In genomic region chr16:91096984-91097506, GRCm38 (mm10) we compare ENCODE assay signal across 20 mouse cellular contexts. TPM values are rescaled to one million over a fixed set of nuclear protein-coding genes. Genes with fewer than 3 reads are reported as not detected.
DNase-seq lines count a peak whose midpoint lies in the region; ATAC-seq and TF ChIP-seq lines count a peak whose summit lies in the region.
"Had no signal": no experiment of that assay in that cellular context is flagged by ENCODE, and none has a peak within 500 bp of the region (broad histone marks: within the 10 kb centered on the region; RNA-seq: fewer than 3 reads in every experiment).

No protein-coding gene starts in this region.

- no peak for TF ChIP-seq EP300 in liver, embryonic 14.5 days (IDR thresholded peaks at IDR 0.05; ENCODE audit: low read depth)
- TF ChIP-seq EP300 in CH12.LX (IDR thresholded peaks at IDR 0.05; ENCODE audit: low read length): no peak

- no peak overlapping the region for H3K4me3 ChIP-seq in heart, embryonic 11.5 days (ENCODE audit: low read depth, low read length)
- no peak overlapping the region for H3K4me3 ChIP-seq in liver, embryonic 14.5 days (ENCODE audit: insufficient read depth in 1 of 2, low read depth in 2 of 2, low read length in 2 of 2)
- no peak overlapping the region for H3K4me3 ChIP-seq in liver, embryonic 12.5 days
- no peak overlapping the region for H3K4me3 ChIP-seq in CH12.LX (replicated peaks in 1 of 3; ENCODE audit: low read depth in 2 of 3, low read length in 2 of 3, poor library complexity in 1 of 3)
- H3K4me3 ChIP-seq in limb, embryonic 10.5 days: no peak overlapping the region
- H3K4me3 ChIP-seq: embryonic facial prominence, embryonic 12.5 days; forebrain, embryonic 12.5 days; heart, embryonic 10.5 days; heart, embryonic 15.5 days; hindbrain, embryonic 13.5 days had no signal

- no peaks in the 10 kb centered on the region for H3K9me3 ChIP-seq in heart, embryonic 11.5 days (replicated peaks; ENCODE audit: control insufficient read depth, low read length)
- no peaks in the 10 kb centered on the region for H3K9me3 ChIP-seq in liver, embryonic 14.5 days (ENCODE audit: control insufficient read depth, low read length)
- H3K9me3 ChIP-seq in liver, embryonic 12.5 days (replicated peaks): no peaks in the 10 kb centered on the region
- H3K9me3 ChIP-seq in CH12.LX (replicated peaks; ENCODE audit: low read length): no peaks in the 10 kb centered on the region
- H3K9me3 ChIP-seq in limb, embryonic 10.5 days (replicated peaks): no peaks in the 10 kb centered on the region
- H3K9me3 ChIP-seq: embryonic facial prominence, embryonic 12.5 days; forebrain, embryonic 12.5 days; heart, embryonic 10.5 days; heart, embryonic 15.5 days; hindbrain, embryonic 13.5 days had no signal

- no peaks in the 10 kb centered on the region for H3K4me1 ChIP-seq in heart, embryonic 11.5 days (ENCODE audit: control insufficient read depth, insufficient read depth, low read length)
- H3K4me1 ChIP-seq in liver, embryonic 14.5 days (replicated peaks; ENCODE audit: control insufficient read depth in 2 of 2, insufficient read depth in 2 of 2, low read length in 1 of 2): no peaks in the 10 kb centered on the region
- H3K4me1 ChIP-seq in liver, embryonic 12.5 days: no peaks in the 10 kb centered on the region
- H3K4me1 ChIP-seq in CH12.LX (ENCODE audit: control insufficient read depth in 1 of 2, insufficient read depth in 2 of 2): no peaks in the 10 kb centered on the region
- H3K4me1 ChIP-seq in limb, embryonic 10.5 days: no peaks in the 10 kb centered on the region
- H3K4me1 ChIP-seq: embryonic facial prominence, embryonic 12.5 days; heart, embryonic 10.5 days; heart, embryonic 15.5 days had no signal

- no peaks in the 10 kb centered on the region for H3K79me2 ChIP-seq in CH12.LX (replicated peaks; ENCODE audit: control insufficient read depth, extremely low read depth, insufficient read depth, poor library complexity, severe bottlenecking)

- TF ChIP-seq POLR2A in CH12.LX (IDR thresholded peaks at IDR 0.05; ENCODE audit: low read depth, low read length): no peak
- no peak for TF ChIP-seq POLR2A in brain, embryonic 14.5 days (IDR thresholded peaks at IDR 0.05; ENCODE audit: borderline replicate concordance, extremely low read depth, insufficient read depth, insufficient read length, poor library complexity, severe bottlenecking)

- no peak overlapping the region for H3K9ac ChIP-seq in heart, embryonic 11.5 days (ENCODE audit: low read depth, low read length)
- H3K9ac ChIP-seq in liver, embryonic 14.5 days (replicated peaks): no peak overlapping the region
- no peak overlapping the region for H3K9ac ChIP-seq in liver, embryonic 12.5 days
- no peak overlapping the region for H3K9ac ChIP-seq in CH12.LX (ENCODE audit: insufficient read depth, low read depth)
- H3K9ac ChIP-seq: embryonic facial prominence, embryonic 12.5 days; forebrain, embryonic 12.5 days; heart, embryonic 15.5 days; hindbrain, embryonic 13.5 days had no signal

- no peak for ATAC-seq in heart, embryonic 11.5 days (replicated peaks; ENCODE audit: insufficient number of reproducible peaks, low FRiP score, low TSS enrichment)
- no peak for ATAC-seq in liver, embryonic 14.5 days (ENCODE audit: insufficient read depth)
- ATAC-seq in liver, embryonic 12.5 days: no peak

- DNase-seq in heart, adult 11 months: peak; percentile 74
- no peak for DNase-seq in liver, embryonic 14.5 days (ENCODE audit: low read depth in 3 of 3, low spot score in 3 of 3)
- DNase-seq in CH12.LX (ENCODE audit: extremely low read depth): no peak
- DNase-seq in brain, embryonic 14.5 days (ENCODE audit: low read depth): peak; percentile 80
- no peak for DNase-seq in urinary bladder, adult 18-20 months (ENCODE audit: low spot score in 2 of 2)
- no peak for DNase-seq in limb, embryonic 10.5 days (ENCODE audit: low spot score)
- DNase-seq: adrenal gland, postnatal 10 days; cerebellum, adult 11-12 months; cerebellum, adult 9-10 months; cerebellum, postnatal 25 days; gastrocnemius, postnatal 36 days; heart, adult 18-20 months; heart, postnatal 14 days had no signal

- 0 out of 2 replicates have a peak, but pooled peaks have one; percentile 4 for TF ChIP-seq CTCF in liver, embryonic 14.5 days (IDR thresholded peaks at IDR 0.05; ENCODE audit: low read depth)
- TF ChIP-seq CTCF in CH12.LX (conservative IDR thresholded peaks at IDR 0.05 in 1 of 2, IDR thresholded peaks at IDR 0.05 in 1 of 2; ENCODE audit: low read depth in 2 of 2, low read length in 2 of 2): no peak
- TF ChIP-seq CTCF in brain, embryonic 14.5 days (IDR thresholded peaks at IDR 0.05; ENCODE audit: borderline replicate concordance, extremely low read depth, insufficient read depth, insufficient read length): 0 out of 2 replicates have a peak, but pooled peaks have one; percentile 5

- 85% methylated on average over 4 of the region's 4 CpGs for WGBS in heart, embryonic 11.5 days (ENCODE audit: insufficient replicate concordance)
- WGBS in liver, embryonic 14.5 days (ENCODE audit: insufficient replicate concordance): 72% methylated on average over 4 of the region's 4 CpGs
- 82% methylated on average over 4 of the region's 4 CpGs for WGBS in liver, embryonic 12.5 days (ENCODE audit: insufficient replicate concordance)
- 89% methylated on average over 4 of the region's 4 CpGs for WGBS in limb, embryonic 10.5 days

- no peaks in the 10 kb centered on the region for H3K36me3 ChIP-seq in heart, embryonic 11.5 days (ENCODE audit: control insufficient read depth, insufficient read depth, low read length)
- no peaks in the 10 kb centered on the region for H3K36me3 ChIP-seq in liver, embryonic 14.5 days (replicated peaks; ENCODE audit: control insufficient read depth, insufficient read depth, low read depth)
- no peaks in the 10 kb centered on the region for H3K36me3 ChIP-seq in liver, embryonic 12.5 days
- no peaks in the 10 kb centered on the region for H3K36me3 ChIP-seq in CH12.LX (replicated peaks in 1 of 2; ENCODE audit: control insufficient read depth in 1 of 2, insufficient read depth in 1 of 2, low read length in 1 of 2)
- no peaks in the 10 kb centered on the region for H3K36me3 ChIP-seq in limb, embryonic 10.5 days
- H3K36me3 ChIP-seq: embryonic facial prominence, embryonic 12.5 days; forebrain, embryonic 12.5 days; heart, embryonic 10.5 days; heart, embryonic 15.5 days; hindbrain, embryonic 13.5 days had no signal

- in situ Hi-C loops in CH12.LX (cut with MboI; ENCODE audit: low pct_ligation_motif_present, low pct_unique_long_range_greater_than_20kb, low sequenced_read_pairs): no loop called here

- no peak overlapping the region for H3K4me2 ChIP-seq in heart, embryonic 11.5 days
- no peak overlapping the region for H3K4me2 ChIP-seq in liver, embryonic 14.5 days (ENCODE audit: low read depth)
- no peak overlapping the region for H3K4me2 ChIP-seq in liver, embryonic 12.5 days
- H3K4me2 ChIP-seq in CH12.LX (ENCODE audit: insufficient read depth, low read depth, poor library complexity, severe bottlenecking): no peak overlapping the region
- H3K4me2 ChIP-seq: embryonic facial prominence, embryonic 12.5 days; forebrain, embryonic 12.5 days; heart, embryonic 15.5 days; hindbrain, embryonic 13.5 days had no signal

- no peak overlapping the region for H3K27ac ChIP-seq in heart, embryonic 11.5 days (ENCODE audit: low read depth, low read length)
- no peak overlapping the region for H3K27ac ChIP-seq in liver, embryonic 14.5 days
- no peak overlapping the region for H3K27ac ChIP-seq in liver, embryonic 12.5 days
- H3K27ac ChIP-seq in CH12.LX (ENCODE audit: insufficient read depth, low read depth): no peak overlapping the region
- H3K27ac ChIP-seq in limb, embryonic 10.5 days: no peak overlapping the region
- H3K27ac ChIP-seq: embryonic facial prominence, embryonic 12.5 days; forebrain, embryonic 12.5 days; heart, embryonic 10.5 days; heart, embryonic 15.5 days; hindbrain, embryonic 13.5 days had no signal

- no peaks in the 10 kb centered on the region for H3K27me3 ChIP-seq in heart, embryonic 11.5 days (ENCODE audit: control insufficient read depth, insufficient read depth, low read length)
- no peaks in the 10 kb centered on the region for H3K27me3 ChIP-seq in liver, embryonic 14.5 days (ENCODE audit: control insufficient read depth, insufficient read depth, low read length)
- peaks cover 24% of the 10 kb centered on the region for H3K27me3 ChIP-seq in liver, embryonic 12.5 days (replicated peaks)
- H3K27me3 ChIP-seq in CH12.LX (replicated peaks): peaks cover 43% of the 10 kb centered on the region
- no peaks in the 10 kb centered on the region for H3K27me3 ChIP-seq in limb, embryonic 10.5 days (ENCODE audit: low read depth, poor library complexity, severe bottlenecking)

- no peak for TF ChIP-seq RAD21 in CH12.LX (IDR thresholded peaks at IDR 0.05; ENCODE audit: low read depth, low read length)

- dilution Hi-C loops in CH12.LX (cut with MboI; ENCODE audit: extremely low pct_ligation_motif_present, extremely low pct_unique_long_range_greater_than_20kb, low sequenced_read_pairs): no loop called here

TF ChIP-seq in CH12.LX, 34 proteins besides CTCF, POLR2A, EP300 and RAD21:
- TF ChIP-seq IRF4 (IDR thresholded peaks at IDR 0.05; ENCODE audit: low read depth, low read length) (no peak), ZNF384 (IDR thresholded peaks at IDR 0.05; ENCODE audit: low read depth, low read length) (peak; percentile 71)

RNA-seq across cellular contexts. Expression of gene 4932438H23Rik, which starts 2.1 kb away (rescaled TPM):
- polyA plus RNA-seq in heart, embryonic 11.5 days (2014; fragmentation: Nextera tagmentation; extraction: Ambion mirVana): 0.13 TPM in 1 of 2 replicates, not detected in the other
- polyA plus RNA-seq in liver, embryonic 14.5 days (2012; rRNA removed): not detected in 2 replicates
- not detected in 2 replicates for polyA plus RNA-seq in liver, embryonic 14.5 days (2014; fragmentation: Nextera tagmentation; extraction: Ambion mirVana)
- not detected in 2 replicates for polyA plus RNA-seq in liver, embryonic 12.5 days (2016; fragmentation: Nextera tagmentation; extraction: Ambion mirVana)
- total RNA-seq in CH12.LX (2012; rRNA removed): not detected in 2 replicates
- not detected in 2 replicates for total RNA-seq in CH12.LX (2014; rRNA removed)
- not detected in 2 replicates for polyA plus RNA-seq in CH12.LX (2012; ENCODE audit: insufficient read length, low read depth)
- polyA plus RNA-seq in brain, embryonic 14.5 days (2012; rRNA removed): 0.63 and 0.87 TPM in 2 replicates
- not detected in 2 replicates for polyA plus RNA-seq in limb, embryonic 10.5 days (2016; fragmentation: Nextera tagmentation; extraction: Ambion mirVana)
- polyA plus RNA-seq: heart, embryonic 10.5 days had no signal

RNA-seq across cellular contexts. Expression of gene Paxbp1, which starts 52.7 kb away (rescaled TPM):
- polyA plus RNA-seq in heart, embryonic 11.5 days (2014; fragmentation: Nextera tagmentation; extraction: Ambion mirVana): 55.5 and 56.4 TPM in 2 replicates
- polyA plus RNA-seq in liver, embryonic 14.5 days (2012; rRNA removed): 17.4 and 25.9 TPM in 2 replicates
- 14.8 and 16.5 TPM in 2 replicates for polyA plus RNA-seq in liver, embryonic 14.5 days (2014; fragmentation: Nextera tagmentation; extraction: Ambion mirVana)
- 32.8 and 33.8 TPM in 2 replicates for polyA plus RNA-seq in liver, embryonic 12.5 days (2016; fragmentation: Nextera tagmentation; extraction: Ambion mirVana)
- total RNA-seq in CH12.LX (2012; rRNA removed) (38.5 and 39.4 TPM in 2 replicates), CH12.LX (2014; rRNA removed) (74.4 and 96.9 TPM in 2 replicates)
- 69.7 and 77.1 TPM in 2 replicates for polyA plus RNA-seq in CH12.LX (2012; ENCODE audit: insufficient read length, low read depth)
- 148 and 160 TPM in 2 replicates for polyA plus RNA-seq in brain, embryonic 14.5 days (2012; rRNA removed)
- 60.0 and 76.1 TPM in 2 replicates for polyA plus RNA-seq in limb, embryonic 10.5 days (2016; fragmentation: Nextera tagmentation; extraction: Ambion mirVana)

Comparison
In these comparisons a context has a peak if more than half of its experiments do, and no peak if none do; other contexts are left out.
1. DNase-seq: peak in heart, adult 11 months (single experiment) and brain, embryonic 14.5 days (single experiment); none in liver, embryonic 14.5 days (0 of 3), CH12.LX (single experiment), urinary bladder, adult 18-20 months (0 of 2) and limb, embryonic 10.5 days (single experiment).
2. CTCF ChIP-seq: peak in liver, embryonic 14.5 days (single experiment) and brain, embryonic 14.5 days (single experiment); none in CH12.LX (0 of 2).